Mouse (Mus musculus): Measurements from ENCODE around the gene Supv3l1. TPM values are rescaled to one million over a fixed set of nuclear protein-coding genes. Genes with fewer than 3 reads are reported as not detected.

Gene Supv3l1
- total and polyA plus RNA-seq, 3 experiments = 51.8 to 72.0 TPM; not detected in 1

GRCm38 (mm10) chr10:62383011-62383410 is 66.5 kb downstream of the Supv3l1 start:
- DNase-seq (ENCODE audit: low read depth, low spot score) = peak; percentile 41
- Histone ChIP-seq H3K36me3 (ENCODE audit: control insufficient read depth in 1 of 2, insufficient read depth in 2 of 2, low read length in 2 of 2) (no peaks in the 10 kb centered on the region), H3K9ac (ENCODE audit: control insufficient read depth, low read depth, low read length, poor library complexity, severe bottlenecking) (no peak overlapping the region), H3K27me3 (ENCODE audit: control insufficient read depth in 1 of 2, insufficient read depth in 2 of 2, low read length in 2 of 2) (no peaks in the 10 kb centered on the region), H3K27ac (ENCODE audit: control insufficient read depth, low read depth, low read length) (no peak overlapping the region), H3K4me1 (ENCODE audit: control insufficient read depth in 1 of 2, insufficient read depth in 2 of 2, low read length in 2 of 2) (no peaks in the 10 kb centered on the region; a peak in 1 of 4 replicates), H3K4me3 (ENCODE audit: control insufficient read depth in 1 of 2, insufficient read depth in 1 of 2, low read depth in 2 of 2, low read length in 2 of 2) (no peak overlapping the region), H3K9me3 (replicated peaks; ENCODE audit: insufficient read depth, low read length) (no peaks in the 10 kb centered on the region), H3K79me2 (ENCODE audit: control insufficient read depth, insufficient read depth, low read length, poor library complexity) (no peaks in the 10 kb centered on the region)
- peak; percentile 65 for TF ChIP-seq SMC3 (IDR thresholded peaks at IDR 0.05; ENCODE audit: low read depth, low read length)
- TF ChIP-seq MXI1 (IDR thresholded peaks at IDR 0.05; ENCODE audit: low read depth, low read length) = no peak
- no peak for TF ChIP-seq USF1 (IDR thresholded peaks at IDR 0.05; ENCODE audit: low read depth, low read length)
- TF ChIP-seq ZC3H11A (IDR thresholded peaks at IDR 0.05; ENCODE audit: low read depth, low read length) = peak; percentile 67; the same call in 1 of the 2 replicates
- TF ChIP-seq ELF1 (IDR thresholded peaks at IDR 0.05; ENCODE audit: low read depth, low read length) = no peak
- no peak for TF ChIP-seq ZNF384 (IDR thresholded peaks at IDR 0.05; ENCODE audit: low read depth, low read length)
- TF ChIP-seq RAD21 (IDR thresholded peaks at IDR 0.05; ENCODE audit: low read depth, low read length) = peak; percentile 72
- peak; percentile 20 to 66 (median 33); a peak in 5 of 6 replicates for TF ChIP-seq CTCF (IDR thresholded peaks at IDR 0.05 in 2 of 3, conservative IDR thresholded peaks at IDR 0.05 in 1 of 3; ENCODE audit: control insufficient read depth in 1 of 3, insufficient read depth in 1 of 3, low read depth in 2 of 3, low read length in 3 of 3, poor library complexity in 1 of 3, severe bottlenecking in 1 of 3)
- TF ChIP-seq NELFE (IDR thresholded peaks at IDR 0.05; ENCODE audit: low read depth, low read length) = no peak

DNA sequence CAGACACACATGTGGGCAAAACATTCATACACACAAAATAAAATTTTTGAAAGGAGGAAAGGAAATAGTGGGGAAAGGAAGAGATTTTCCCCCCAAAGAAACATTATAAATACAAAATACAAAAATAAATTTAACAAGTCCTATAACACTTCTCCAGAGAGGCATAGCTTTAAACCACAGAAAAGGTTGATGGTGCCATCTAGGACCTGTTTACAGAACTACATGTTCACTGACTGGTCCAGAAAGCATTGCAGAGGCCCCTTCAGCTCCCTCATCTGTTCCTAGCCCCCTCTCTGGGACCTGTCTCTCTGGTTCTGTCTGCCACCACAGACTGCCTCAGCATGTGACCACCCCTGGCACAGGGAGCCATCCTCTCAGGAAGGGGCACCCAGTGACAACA is 68.6 kb downstream of the Supv3l1 start:
- no peaks in the 10 kb centered on the region for H3K36me3 ChIP-seq (ENCODE audit: control insufficient read depth in 1 of 2, insufficient read depth in 2 of 2, low read length in 2 of 2)
- H3K9ac ChIP-seq (ENCODE audit: control insufficient read depth, low read depth, low read length, poor library complexity, severe bottlenecking) = no peak overlapping the region
- peak; percentile 21 for DNase-seq (ENCODE audit: low read depth, low spot score)
- no peaks in the 10 kb centered on the region; a peak in 1 of 4 replicates for H3K4me1 ChIP-seq (ENCODE audit: control insufficient read depth in 1 of 2, insufficient read depth in 2 of 2, low read length in 2 of 2)
- no peaks in the 10 kb centered on the region; a peak in 2 of 4 replicates for H3K27me3 ChIP-seq (ENCODE audit: control insufficient read depth in 1 of 2, insufficient read depth in 2 of 2, low read length in 2 of 2)
- H3K27ac ChIP-seq (ENCODE audit: control insufficient read depth, low read depth, low read length) = no peak overlapping the region
- TF ChIP-seq CTCF (IDR thresholded peaks at IDR 0.05 in 2 of 3, conservative IDR thresholded peaks at IDR 0.05 in 1 of 3; ENCODE audit: control insufficient read depth in 1 of 3, insufficient read depth in 1 of 3, low read depth in 2 of 3, low read length in 3 of 3, poor library complexity in 1 of 3, severe bottlenecking in 1 of 3) (peak in 1 of 3 experiments; percentile 48; a peak in 3 of 6 replicates), KAT2A (conservative IDR thresholded peaks at IDR 0.05; ENCODE audit: low read depth, low read length) (no peak), SMC3 (IDR thresholded peaks at IDR 0.05; ENCODE audit: low read depth, low read length) (peak; percentile 53), RAD21 (IDR thresholded peaks at IDR 0.05; ENCODE audit: low read depth, low read length) (peak; percentile 62), ZC3H11A (IDR thresholded peaks at IDR 0.05; ENCODE audit: low read depth, low read length) (peak; percentile 40), JUND (IDR thresholded peaks at IDR 0.05; ENCODE audit: low read depth, low read length) (no peak)
- H3K9me3 ChIP-seq (replicated peaks; ENCODE audit: insufficient read depth, low read length) = no peaks in the 10 kb centered on the region
- H3K79me2 ChIP-seq (ENCODE audit: control insufficient read depth, insufficient read depth, low read length, poor library complexity) = no peaks in the 10 kb centered on the region
- H3K4me3 ChIP-seq (ENCODE audit: control insufficient read depth in 1 of 2, insufficient read depth in 1 of 2, low read depth in 2 of 2, low read length in 2 of 2) = no peak overlapping the region

- Histone ChIP-seq H3K9ac (ENCODE audit: control insufficient read depth, low read depth, low read length, poor library complexity, severe bottlenecking) (no peak within 1 kb of the TSS), H3K36me3 (ENCODE audit: control insufficient read depth in 1 of 2, insufficient read depth in 2 of 2, low read length in 2 of 2) (no peaks in the 10 kb centered on the region), H3K79me2 (ENCODE audit: control insufficient read depth, insufficient read depth, low read length, poor library complexity) (no peaks in the 10 kb centered on the region), H3K9me3 (replicated peaks; ENCODE audit: insufficient read depth, low read length) (no peaks in the 10 kb centered on the region), H3K27ac (ENCODE audit: control insufficient read depth, low read depth, low read length) (no peak within 1 kb of the TSS), H3K4me3 (ENCODE audit: control insufficient read depth in 1 of 2, insufficient read depth in 1 of 2, low read depth in 2 of 2, low read length in 2 of 2) (no peak within 1 kb of the TSS), H3K27me3 (ENCODE audit: control insufficient read depth in 1 of 2, insufficient read depth in 2 of 2, low read length in 2 of 2) (no peaks in the 10 kb centered on the region; a peak in 2 of 4 replicates), H3K4me1 (ENCODE audit: control insufficient read depth in 1 of 2, insufficient read depth in 2 of 2, low read length in 2 of 2) (no peaks in the 10 kb centered on the region; a peak in 1 of 4 replicates)
- no peak for TF ChIP-seq TBP (IDR thresholded peaks at IDR 0.05; ENCODE audit: low read depth, low read length)
- TF ChIP-seq RAD21 (IDR thresholded peaks at IDR 0.05; ENCODE audit: low read depth, low read length) = no peak
- TF ChIP-seq GATA1 (IDR thresholded peaks at IDR 0.05; ENCODE audit: low read depth, low read length) = no peak
- TF ChIP-seq MYB (IDR thresholded peaks at IDR 0.05; ENCODE audit: low read depth, low read length) = no peak
- no peak for TF ChIP-seq SMC3 (IDR thresholded peaks at IDR 0.05; ENCODE audit: low read depth, low read length)
- TF ChIP-seq JUND (IDR thresholded peaks at IDR 0.05; ENCODE audit: low read depth, low read length) = no peak
- no peak for DNase-seq (ENCODE audit: low read depth, low spot score)
These were observed 69.7 kb downstream of the Supv3l1 start, which contains the start of gene Hk1 for GRCm38 (mm10) chr10:62379808-62380207. Gene Hk1 (minus strand): TSS chr10:62379908.

Other genes starting within 250 kb of the Supv3l1 start
- 0.23 and 0.52 TPM in 2 replicates for gene Tspan15, start 218.5 kb downstream of the Supv3l1 start, total RNA-seq (2012; rRNA removed)
- gene Tspan15, start 218.5 kb downstream of the Supv3l1 start, polyA plus RNA-seq (2012; ENCODE audit: insufficient read depth in 1 of 2, insufficient read length in 2 of 2, low read depth in 1 of 2, low replicate concordance in 2 of 2, missing spikeins in 1 of 2) = 1 to 10 TPM in 1 of 2 experiments, not detected in 1; 2.2 TPM
- gene Tacr2, start 197.3 kb downstream of the Supv3l1 start, total RNA-seq (2012; rRNA removed) = not detected in 2 replicates
- under 1 TPM in 1 of 2 experiments, not detected in 1; 0.06 TPM for gene Tacr2, start 197.3 kb downstream of the Supv3l1 start, polyA plus RNA-seq (2012; ENCODE audit: insufficient read depth in 1 of 2, insufficient read length in 2 of 2, low read depth in 1 of 2, low replicate concordance in 2 of 2, missing spikeins in 1 of 2)
- 441 and 515 TPM in 2 replicates for gene Hk1, start 69.8 kb downstream of the Supv3l1 start, total RNA-seq (2012; rRNA removed)
- gene Hk1, start 69.8 kb downstream of the Supv3l1 start, polyA plus RNA-seq (2012; ENCODE audit: insufficient read depth in 1 of 2, insufficient read length in 2 of 2, low read depth in 1 of 2, low replicate concordance in 2 of 2, missing spikeins in 1 of 2) = 100 to 1,000 TPM; 192 to 740 TPM
- 0.42 and 0.69 TPM in 2 replicates for gene Hkdc1, start 27.2 kb downstream of the Supv3l1 start, total RNA-seq (2012; rRNA removed)
- under 1 TPM in 1 of 2 experiments, not detected in 1; 0.38 TPM for gene Hkdc1, start 27.2 kb downstream of the Supv3l1 start, polyA plus RNA-seq (2012; ENCODE audit: insufficient read depth in 1 of 2, insufficient read length in 2 of 2, low read depth in 1 of 2, low replicate concordance in 2 of 2, missing spikeins in 1 of 2)
- 0.36 and 0.58 TPM in 2 replicates for gene 4930507D05Rik, start 249 bp downstream of the Supv3l1 start, total RNA-seq (2012; rRNA removed)
- under 1 TPM in 1 of 2 experiments, not detected in 1; 0.33 TPM for gene 4930507D05Rik, start 249 bp downstream of the Supv3l1 start, polyA plus RNA-seq (2012; ENCODE audit: insufficient read depth in 1 of 2, insufficient read length in 2 of 2, low read depth in 1 of 2, low replicate concordance in 2 of 2, missing spikeins in 1 of 2)
- gene Vps26a, start 37.1 kb upstream of the Supv3l1 start, total RNA-seq (2012; rRNA removed) = 34.2 and 43.6 TPM in 2 replicates
- gene Vps26a, start 37.1 kb upstream of the Supv3l1 start, polyA plus RNA-seq (2012; ENCODE audit: insufficient read depth in 1 of 2, insufficient read length in 2 of 2, low read depth in 1 of 2, low replicate concordance in 2 of 2, missing spikeins in 1 of 2) = 10 to 100 TPM in 1 of 2 experiments, not detected in 1; 64.1 TPM
- 217 and 236 TPM in 2 replicates for gene Srgn, start 77.7 kb upstream of the Supv3l1 start, total RNA-seq (2012; rRNA removed)
- 100 to 1,000 TPM in 1 of 2 experiments, not detected in 1; 164 TPM for gene Srgn, start 77.7 kb upstream of the Supv3l1 start, polyA plus RNA-seq (2012; ENCODE audit: insufficient read depth in 1 of 2, insufficient read length in 2 of 2, low read depth in 1 of 2, low replicate concordance in 2 of 2, missing spikeins in 1 of 2)
- 17.3 and 17.6 TPM in 2 replicates for gene Kif1bp, start 128.7 kb upstream of the Supv3l1 start, total RNA-seq (2012; rRNA removed)
- gene Kif1bp, start 128.7 kb upstream of the Supv3l1 start, polyA plus RNA-seq (2012; ENCODE audit: insufficient read depth in 1 of 2, insufficient read length in 2 of 2, low read depth in 1 of 2, low replicate concordance in 2 of 2, missing spikeins in 1 of 2) = 100 to 1,000 TPM in 1 of 2 experiments, 10 to 100 TPM in 1; 24.7 to 177 TPM
- 299 and 313 TPM in 2 replicates for gene Ddx21, start 152.5 kb upstream of the Supv3l1 start, total RNA-seq (2012; rRNA removed)
- gene Ddx21, start 152.5 kb upstream of the Supv3l1 start, polyA plus RNA-seq (2012; ENCODE audit: insufficient read depth in 1 of 2, insufficient read length in 2 of 2, low read depth in 1 of 2, low replicate concordance in 2 of 2, missing spikeins in 1 of 2) = 1,000 to 10,000 TPM in 1 of 2 experiments, 100 to 1,000 TPM in 1; 386 to 2,442 TPM
- 48.6 and 51.8 TPM in 2 replicates for gene Ddx50, start 201.5 kb upstream of the Supv3l1 start, total RNA-seq (2012; rRNA removed)
- 10 to 100 TPM in 1 of 2 experiments, not detected in 1; 71.5 TPM for gene Ddx50, start 201.5 kb upstream of the Supv3l1 start, polyA plus RNA-seq (2012; ENCODE audit: insufficient read depth in 1 of 2, insufficient read length in 2 of 2, low read depth in 1 of 2, low replicate concordance in 2 of 2, missing spikeins in 1 of 2)